Comparison of ENCODE assay signal across 11 mouse cellular contexts in the genomic region with DNA sequence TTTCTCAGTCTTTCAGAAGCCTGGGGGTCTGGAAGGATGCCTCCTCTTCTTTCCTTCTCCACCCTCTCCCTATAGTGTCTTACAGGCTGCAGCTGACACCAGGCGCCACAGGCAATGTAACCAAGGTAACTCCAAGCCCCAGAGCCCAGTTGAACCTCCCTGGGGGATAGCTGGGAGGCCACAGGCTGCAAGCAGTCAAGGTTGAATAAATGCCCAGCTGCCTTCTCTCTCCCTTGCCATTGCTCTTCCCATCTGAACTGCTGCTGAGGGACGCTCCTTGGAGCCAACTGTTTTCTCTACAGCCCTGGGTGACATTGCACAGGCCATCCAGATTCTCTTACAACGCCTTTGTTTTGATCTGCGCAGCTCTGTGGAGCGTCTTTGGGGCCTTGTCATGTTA.
DNase-seq lines count a peak whose midpoint lies in the region; ATAC-seq and TF ChIP-seq lines count a peak whose summit lies in the region.
"Had no signal": no experiment of that assay in that cellular context is flagged by ENCODE, and none has a peak within 500 bp of the region (broad histone marks: within the 10 kb centered on the region; RNA-seq: fewer than 3 reads in every experiment).

No protein-coding gene starts in this region.

- H3K27ac ChIP-seq in forebrain, embryonic 10.5 days, result peak overlapping the region; percentile 75
- H3K27ac ChIP-seq in forebrain, postnatal 0 days (ENCODE audit: low read depth, low read length), result no peak overlapping the region
- H3K27ac ChIP-seq in hindbrain, postnatal 0 days, result no peak overlapping the region
- H3K27ac ChIP-seq in neural tube, embryonic 13.5 days (replicated peaks), result peak overlapping the region; percentile 88
- H3K27ac ChIP-seq: liver, embryonic 15.5 days had no signal

- no peaks in the 10 kb centered on the region for H3K36me3 ChIP-seq in forebrain, embryonic 10.5 days (replicated peaks)
- H3K36me3 ChIP-seq in forebrain, postnatal 0 days (ENCODE audit: insufficient read depth), result no peaks in the 10 kb centered on the region
- H3K36me3 ChIP-seq in hindbrain, postnatal 0 days (ENCODE audit: insufficient read depth, low read length), result no peaks in the 10 kb centered on the region
- no peaks in the 10 kb centered on the region for H3K36me3 ChIP-seq in neural tube, embryonic 13.5 days
- H3K36me3 ChIP-seq: liver, embryonic 15.5 days had no signal

- H3K9ac ChIP-seq in forebrain, postnatal 0 days, result no peak overlapping the region
- H3K9ac ChIP-seq in hindbrain, postnatal 0 days (replicated peaks; ENCODE audit: low read length), result no peak overlapping the region
- no peak overlapping the region for H3K9ac ChIP-seq in neural tube, embryonic 13.5 days
- H3K9ac ChIP-seq: liver, embryonic 15.5 days had no signal

- H3K4me3 ChIP-seq in forebrain, embryonic 10.5 days, result no peak overlapping the region
- no peak overlapping the region for H3K4me3 ChIP-seq in forebrain, postnatal 0 days (ENCODE audit: low read depth, low read length)
- no peak overlapping the region for H3K4me3 ChIP-seq in hindbrain, postnatal 0 days (ENCODE audit: low read length)
- no peak overlapping the region for H3K4me3 ChIP-seq in neural tube, embryonic 13.5 days
- H3K4me3 ChIP-seq: liver, embryonic 15.5 days had no signal

- no peaks in the 10 kb centered on the region for H3K27me3 ChIP-seq in forebrain, embryonic 10.5 days (ENCODE audit: poor library complexity, severe bottlenecking)
- no peaks in the 10 kb centered on the region for H3K27me3 ChIP-seq in forebrain, postnatal 0 days (ENCODE audit: insufficient read depth, low read length)
- no peaks in the 10 kb centered on the region for H3K27me3 ChIP-seq in hindbrain, postnatal 0 days (ENCODE audit: insufficient read depth, low read length)
- H3K27me3 ChIP-seq in neural tube, embryonic 13.5 days, result no peaks in the 10 kb centered on the region
- H3K27me3 ChIP-seq: liver, embryonic 15.5 days had no signal

- no peaks in the 10 kb centered on the region for H3K9me3 ChIP-seq in forebrain, embryonic 10.5 days
- H3K9me3 ChIP-seq in forebrain, postnatal 0 days (ENCODE audit: low read length), result no peaks in the 10 kb centered on the region
- no peaks in the 10 kb centered on the region for H3K9me3 ChIP-seq in hindbrain, postnatal 0 days (ENCODE audit: low read length)
- H3K9me3 ChIP-seq in neural tube, embryonic 13.5 days, result no peaks in the 10 kb centered on the region
- H3K9me3 ChIP-seq: liver, embryonic 15.5 days had no signal

- no peak for ATAC-seq in forebrain, postnatal 0 days
- peak; percentile 76 for ATAC-seq in hindbrain, postnatal 0 days
- peak; percentile 86 for ATAC-seq in neural tube, embryonic 13.5 days (ENCODE audit: low read depth)
- ATAC-seq in erythroid progenitor cell, adult 5-6 weeks (replicated peaks; ENCODE audit: low FRiP score, poor library complexity, severe bottlenecking), result no peak
- no peak for ATAC-seq in activated CD4-positive, CD25-positive, alpha-beta regulatory T cell, adult 4 months

- no peak for DNase-seq in forebrain, embryonic 10.5 days (ENCODE audit: extremely low spot score, low spot score)
- DNase-seq in forebrain, postnatal 0 days, result no peak
- DNase-seq in ZHBTc4 (ENCODE audit: low read depth, low spot score), result peak; percentile 43
- DNase-seq in hindbrain, postnatal 0 days (ENCODE audit: low spot score), result peak; percentile 67
- no peak for DNase-seq in thymus, postnatal 25 days
- DNase-seq: adrenal gland, postnatal 36 days; heart, postnatal 36 days had no signal

- H3K4me1 ChIP-seq in forebrain, embryonic 10.5 days, result peaks cover 44% of the 10 kb centered on the region
- no peaks in the 10 kb centered on the region for H3K4me1 ChIP-seq in forebrain, postnatal 0 days (ENCODE audit: insufficient read depth)
- peaks cover 6% of the 10 kb centered on the region for H3K4me1 ChIP-seq in hindbrain, postnatal 0 days (ENCODE audit: insufficient read depth, low read length)
- peaks cover 42% of the 10 kb centered on the region for H3K4me1 ChIP-seq in neural tube, embryonic 13.5 days (replicated peaks)
- H3K4me1 ChIP-seq: liver, embryonic 15.5 days had no signal

- WGBS in forebrain, embryonic 10.5 days, result 65% methylated on average over 5 of the region's 5 CpGs
- WGBS in forebrain, postnatal 0 days, result 50% methylated on average over 5 of the region's 5 CpGs
- 24% methylated on average over 5 of the region's 5 CpGs for WGBS in hindbrain, postnatal 0 days
- 22% methylated on average over 5 of the region's 5 CpGs for WGBS in neural tube, embryonic 13.5 days

- TF ChIP-seq CTCF in forebrain, postnatal 0 days (IDR thresholded peaks at IDR 0.05; ENCODE audit: low read depth), result no peak
- TF ChIP-seq CTCF in hindbrain, postnatal 0 days (IDR thresholded peaks at IDR 0.05; ENCODE audit: low read depth), result no peak

- H3K4me2 ChIP-seq in forebrain, postnatal 0 days (ENCODE audit: low read depth), result no peak overlapping the region
- no peak overlapping the region for H3K4me2 ChIP-seq in hindbrain, postnatal 0 days (ENCODE audit: low read depth, low read length)
- H3K4me2 ChIP-seq in neural tube, embryonic 13.5 days, result no peak overlapping the region
- H3K4me2 ChIP-seq: liver, embryonic 15.5 days had no signal

Comparison
In these comparisons a context has a peak if more than half of its experiments do, and no peak if none do; other contexts are left out.
1. H3K27ac ChIP-seq: peak in forebrain, embryonic 10.5 days (single experiment) and neural tube, embryonic 13.5 days (single experiment); none in forebrain, postnatal 0 days (single experiment) and hindbrain, postnatal 0 days (single experiment).
2. DNase-seq: peak in ZHBTc4 (single experiment) and hindbrain, postnatal 0 days (single experiment); none in forebrain, embryonic 10.5 days (single experiment), forebrain, postnatal 0 days (single experiment) and thymus, postnatal 25 days (single experiment).
3. ATAC-seq: peak in hindbrain, postnatal 0 days (single experiment) and neural tube, embryonic 13.5 days (single experiment); none in forebrain, postnatal 0 days (single experiment), erythroid progenitor cell, adult 5-6 weeks (single experiment) and activated CD4-positive, CD25-positive, alpha-beta regulatory T cell, adult 4 months (single experiment).